Mouse (Mus musculus): Measurements from ENCODE around the gene Calr. TPM values are rescaled to one million over a fixed set of nuclear protein-coding genes. Genes with fewer than 3 reads are reported as not detected.

The Calr gene
- total and polyA plus RNA-seq, 3 experiments: 567 to 1,110 TPM; not detected in 1

DNA sequence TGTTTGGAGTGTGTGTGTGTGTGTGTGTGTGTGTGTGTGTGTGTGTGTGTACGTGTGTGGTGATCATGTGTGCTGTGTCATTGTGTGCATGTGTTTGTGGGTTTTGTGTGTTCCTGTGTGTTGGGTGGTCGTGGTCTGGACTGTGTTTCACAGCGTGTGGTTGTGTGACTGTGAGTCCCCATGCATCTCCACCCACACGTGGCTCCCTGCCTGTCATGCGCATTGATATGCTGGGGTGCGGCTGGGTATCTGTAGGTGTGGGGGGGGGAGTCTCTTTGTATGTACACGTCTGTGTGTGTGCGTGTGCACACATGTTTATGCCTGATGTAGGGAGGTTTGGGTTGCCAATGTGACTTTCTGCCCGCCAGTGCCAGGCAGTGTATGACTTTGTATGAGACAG lies 53.6 kb downstream of the Calr start:
- H3K79me2 ChIP-seq (ENCODE audit: control insufficient read depth, insufficient read depth, low read length, poor library complexity): peaks cover 45% of the 10 kb centered on the region
- no peak overlapping the region for H3K4me3 ChIP-seq (ENCODE audit: control insufficient read depth in 1 of 2, insufficient read depth in 1 of 2, low read depth in 2 of 2, low read length in 2 of 2)
- no peaks in the 10 kb centered on the region; a peak in 1 of 4 replicates for H3K36me3 ChIP-seq (ENCODE audit: control insufficient read depth in 1 of 2, insufficient read depth in 2 of 2, low read length in 2 of 2)
- no peak overlapping the region for H3K9ac ChIP-seq (ENCODE audit: control insufficient read depth, low read depth, low read length, poor library complexity, severe bottlenecking)
- no peaks in the 10 kb centered on the region for H3K27me3 ChIP-seq (ENCODE audit: control insufficient read depth in 1 of 2, insufficient read depth in 2 of 2, low read length in 2 of 2)
- no peak for DNase-seq (ENCODE audit: low read depth, low spot score)
- H3K4me1 ChIP-seq (ENCODE audit: control insufficient read depth in 1 of 2, insufficient read depth in 2 of 2, low read length in 2 of 2): no peaks in the 10 kb centered on the region; a peak in 1 of 4 replicates
- H3K9me3 ChIP-seq (replicated peaks; ENCODE audit: insufficient read depth, low read length): no peaks in the 10 kb centered on the region
- TF ChIP-seq MAZ (IDR thresholded peaks at IDR 0.05; ENCODE audit: low read depth, low read length) (no peak), POLR2AphosphoS5 (IDR thresholded peaks at IDR 0.05; ENCODE audit: borderline replicate concordance, low read depth, low read length) (peak; percentile 64; the same call in 1 of the 2 replicates), E2F4 (IDR thresholded peaks at IDR 0.05; ENCODE audit: borderline replicate concordance, low read depth, low read length) (no peak)
- H3K27ac ChIP-seq (ENCODE audit: control insufficient read depth, low read depth, low read length): no peak overlapping the region

DNA sequence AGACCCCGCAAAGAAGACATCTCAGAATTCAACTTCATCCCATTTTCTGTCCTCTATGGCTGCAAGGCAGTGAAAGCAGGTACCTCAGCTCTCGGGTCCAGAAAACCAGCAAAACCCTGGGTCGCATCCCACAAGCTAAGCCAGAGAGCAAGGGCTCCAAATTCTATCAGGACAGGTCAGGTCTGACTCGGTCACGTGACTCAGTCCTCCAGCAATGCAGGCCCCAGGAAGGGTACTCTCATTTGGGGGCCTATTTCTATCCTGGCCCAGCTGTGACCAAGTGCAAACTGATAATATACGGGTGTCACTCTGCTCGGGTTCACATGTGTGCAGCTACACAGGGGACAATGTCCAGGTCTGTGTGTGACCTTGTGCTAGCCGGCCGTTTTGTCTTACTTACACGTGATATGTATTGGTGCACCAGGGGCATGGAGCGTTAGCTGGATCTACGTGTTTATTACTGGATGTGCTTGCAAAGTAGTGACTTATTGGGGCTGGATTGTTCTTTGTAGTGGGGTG lies 54.2 kb downstream of the Calr start:
- no peak overlapping the region for H3K27ac ChIP-seq (ENCODE audit: control insufficient read depth, low read depth, low read length)
- H3K4me3 ChIP-seq (ENCODE audit: control insufficient read depth in 1 of 2, insufficient read depth in 1 of 2, low read depth in 2 of 2, low read length in 2 of 2): no peak overlapping the region
- no peak overlapping the region for H3K9ac ChIP-seq (ENCODE audit: control insufficient read depth, low read depth, low read length, poor library complexity, severe bottlenecking)
- peaks cover 42% of the 10 kb centered on the region for H3K79me2 ChIP-seq (ENCODE audit: control insufficient read depth, insufficient read depth, low read length, poor library complexity)
- no peaks in the 10 kb centered on the region; a peak in 1 of 4 replicates for H3K36me3 ChIP-seq (ENCODE audit: control insufficient read depth in 1 of 2, insufficient read depth in 2 of 2, low read length in 2 of 2)
- no peaks in the 10 kb centered on the region for H3K4me1 ChIP-seq (ENCODE audit: control insufficient read depth in 1 of 2, insufficient read depth in 2 of 2, low read length in 2 of 2)
- no peak for TF ChIP-seq MYC (IDR thresholded peaks at IDR 0.05; ENCODE audit: low read depth, low read length)
- H3K9me3 ChIP-seq (replicated peaks; ENCODE audit: insufficient read depth, low read length): no peaks in the 10 kb centered on the region
- no peaks in the 10 kb centered on the region for H3K27me3 ChIP-seq (ENCODE audit: control insufficient read depth in 1 of 2, insufficient read depth in 2 of 2, low read length in 2 of 2)
- no peak for DNase-seq (ENCODE audit: low read depth, low spot score)

Other genes with a start within 250 kb of the Calr start
Only the 30 nearest of the 31 such genes appear.
- 22.5 and 24.4 TPM in 2 replicates for gene Ier2, start 184.1 kb downstream of the Calr start, total RNA-seq (2012; rRNA removed)
- gene Ier2, start 184.1 kb downstream of the Calr start, polyA plus RNA-seq (2012; ENCODE audit: insufficient read depth in 1 of 2, insufficient read length in 2 of 2, low read depth in 1 of 2, low replicate concordance in 2 of 2, missing spikeins in 1 of 2): 100 to 1,000 TPM in 1 of 2 experiments, 10 to 100 TPM in 1; 37.7 to 258 TPM
- 154 and 183 TPM in 2 replicates for gene Trmt1, start 160.6 kb downstream of the Calr start, total RNA-seq (2012; rRNA removed)
- 100 to 1,000 TPM in 1 of 2 experiments, not detected in 1; 221 TPM for gene Trmt1, start 160.6 kb downstream of the Calr start, polyA plus RNA-seq (2012; ENCODE audit: insufficient read depth in 1 of 2, insufficient read length in 2 of 2, low read depth in 1 of 2, low replicate concordance in 2 of 2, missing spikeins in 1 of 2)
- 42.5 and 45.3 TPM in 2 replicates for gene Nacc1, start 159.1 kb downstream of the Calr start, total RNA-seq (2012; rRNA removed)
- 100 to 1,000 TPM in 1 of 2 experiments, not detected in 1; 106 TPM for gene Nacc1, start 159.1 kb downstream of the Calr start, polyA plus RNA-seq (2012; ENCODE audit: insufficient read depth in 1 of 2, insufficient read length in 2 of 2, low read depth in 1 of 2, low replicate concordance in 2 of 2, missing spikeins in 1 of 2)
- 75.5 and 88.7 TPM in 2 replicates for gene Lyl1, start 145.5 kb downstream of the Calr start, total RNA-seq (2012; rRNA removed)
- gene Lyl1, start 145.5 kb downstream of the Calr start, polyA plus RNA-seq (2012; ENCODE audit: insufficient read depth in 1 of 2, insufficient read length in 2 of 2, low read depth in 1 of 2, low replicate concordance in 2 of 2, missing spikeins in 1 of 2): 100 to 1,000 TPM; 136 to 149 TPM
- 5.6 and 7.9 TPM in 2 replicates for gene G430095P16Rik, start 123.9 kb downstream of the Calr start, total RNA-seq (2012; rRNA removed)
- gene G430095P16Rik, start 123.9 kb downstream of the Calr start, polyA plus RNA-seq (2012; ENCODE audit: insufficient read depth in 1 of 2, insufficient read length in 2 of 2, low read depth in 1 of 2, low replicate concordance in 2 of 2, missing spikeins in 1 of 2): 10 to 100 TPM in 1 of 2 experiments, not detected in 1; 17.1 TPM
- gene Nfix, start 46.6 kb downstream of the Calr start, total RNA-seq (2012; rRNA removed): 11.3 and 14.4 TPM in 2 replicates
- gene Nfix, start 46.6 kb downstream of the Calr start, polyA plus RNA-seq (2012; ENCODE audit: insufficient read depth in 1 of 2, insufficient read length in 2 of 2, low read depth in 1 of 2, low replicate concordance in 2 of 2, missing spikeins in 1 of 2): 10 to 100 TPM in 1 of 2 experiments, not detected in 1; 29.1 TPM
- 1.4 and 1.7 TPM in 2 replicates for gene Dand5, start 24.1 kb downstream of the Calr start, total RNA-seq (2012; rRNA removed)
- 1 to 10 TPM in 1 of 2 experiments, not detected in 1; 2.2 TPM for gene Dand5, start 24.1 kb downstream of the Calr start, polyA plus RNA-seq (2012; ENCODE audit: insufficient read depth in 1 of 2, insufficient read length in 2 of 2, low read depth in 1 of 2, low replicate concordance in 2 of 2, missing spikeins in 1 of 2)
- gene Gadd45gip1, start 15.4 kb downstream of the Calr start, total RNA-seq (2012; rRNA removed): 47.5 and 51.8 TPM in 2 replicates
- gene Gadd45gip1, start 15.4 kb downstream of the Calr start, polyA plus RNA-seq (2012; ENCODE audit: insufficient read depth in 1 of 2, insufficient read length in 2 of 2, low read depth in 1 of 2, low replicate concordance in 2 of 2, missing spikeins in 1 of 2): 10 to 100 TPM in 1 of 2 experiments, not detected in 1; 62.9 TPM
- gene Rad23a, start 6.3 kb downstream of the Calr start, total RNA-seq (2012; rRNA removed): 62.6 and 66.7 TPM in 2 replicates
- 100 to 1,000 TPM in 1 of 2 experiments, not detected in 1; 155 TPM for gene Rad23a, start 6.3 kb downstream of the Calr start, polyA plus RNA-seq (2012; ENCODE audit: insufficient read depth in 1 of 2, insufficient read length in 2 of 2, low read depth in 1 of 2, low replicate concordance in 2 of 2, missing spikeins in 1 of 2)
- 205 and 245 TPM in 2 replicates for gene Farsa, start 10.1 kb upstream of the Calr start, total RNA-seq (2012; rRNA removed)
- gene Farsa, start 10.1 kb upstream of the Calr start, polyA plus RNA-seq (2012; ENCODE audit: insufficient read depth in 1 of 2, insufficient read length in 2 of 2, low read depth in 1 of 2, low replicate concordance in 2 of 2, missing spikeins in 1 of 2): 100 to 1,000 TPM; 152 to 295 TPM
- gene Syce2, start 25.2 kb upstream of the Calr start, total RNA-seq (2012; rRNA removed): 60.6 and 75.5 TPM in 2 replicates
- gene Syce2, start 25.2 kb upstream of the Calr start, polyA plus RNA-seq (2012; ENCODE audit: insufficient read depth in 1 of 2, insufficient read length in 2 of 2, low read depth in 1 of 2, low replicate concordance in 2 of 2, missing spikeins in 1 of 2): 100 to 1,000 TPM in 1 of 2 experiments, not detected in 1; 115 TPM
- 9.7 and 10.7 TPM in 2 replicates for gene Gcdh, start 47.0 kb upstream of the Calr start, total RNA-seq (2012; rRNA removed)
- 10 to 100 TPM in 1 of 2 experiments, not detected in 1; 17.3 TPM for gene Gcdh, start 47.0 kb upstream of the Calr start, polyA plus RNA-seq (2012; ENCODE audit: insufficient read depth in 1 of 2, insufficient read length in 2 of 2, low read depth in 1 of 2, low replicate concordance in 2 of 2, missing spikeins in 1 of 2)
- gene Klf1, start 55.0 kb upstream of the Calr start, total RNA-seq (2012; rRNA removed): 178 and 234 TPM in 2 replicates
- gene Klf1, start 55.0 kb upstream of the Calr start, polyA plus RNA-seq (2012; ENCODE audit: insufficient read depth in 1 of 2, insufficient read length in 2 of 2, low read depth in 1 of 2, low replicate concordance in 2 of 2, missing spikeins in 1 of 2): 100 to 1,000 TPM in 1 of 2 experiments, not detected in 1; 262 TPM
- 53.7 and 62.3 TPM in 2 replicates for gene Dnase2a, start 61.6 kb upstream of the Calr start, total RNA-seq (2012; rRNA removed)
- gene Dnase2a, start 61.6 kb upstream of the Calr start, polyA plus RNA-seq (2012; ENCODE audit: insufficient read depth in 1 of 2, insufficient read length in 2 of 2, low read depth in 1 of 2, low replicate concordance in 2 of 2, missing spikeins in 1 of 2): 10 to 100 TPM in 1 of 2 experiments, not detected in 1; 83.4 TPM
- 0.49 and 0.77 TPM in 2 replicates for gene Mast1, start 90.4 kb upstream of the Calr start, total RNA-seq (2012; rRNA removed)
- gene Mast1, start 90.4 kb upstream of the Calr start, polyA plus RNA-seq (2012; ENCODE audit: insufficient read depth in 1 of 2, insufficient read length in 2 of 2, low read depth in 1 of 2, low replicate concordance in 2 of 2, missing spikeins in 1 of 2): 1 to 10 TPM in 1 of 2 experiments, not detected in 1; 4.5 TPM
- 0.08 TPM in 1 of 2 replicates, not detected in the other for gene Rtbdn, start 100.1 kb upstream of the Calr start, total RNA-seq (2012; rRNA removed)
- under 1 TPM in 1 of 2 experiments, not detected in 1; 0.11 TPM for gene Rtbdn, start 100.1 kb upstream of the Calr start, polyA plus RNA-seq (2012; ENCODE audit: insufficient read depth in 1 of 2, insufficient read length in 2 of 2, low read depth in 1 of 2, low replicate concordance in 2 of 2, missing spikeins in 1 of 2)
- 3.9 and 4.7 TPM in 2 replicates for gene Gm49661, start 122.5 kb upstream of the Calr start, total RNA-seq (2012; rRNA removed)
- gene Gm49661, start 122.5 kb upstream of the Calr start, polyA plus RNA-seq (2012; ENCODE audit: insufficient read depth in 1 of 2, insufficient read length in 2 of 2, low read depth in 1 of 2, low replicate concordance in 2 of 2, missing spikeins in 1 of 2): not detected
- 502 and 643 TPM in 2 replicates for gene Prdx2, start 122.7 kb upstream of the Calr start, total RNA-seq (2012; rRNA removed)
- gene Prdx2, start 122.7 kb upstream of the Calr start, polyA plus RNA-seq (2012; ENCODE audit: insufficient read depth in 1 of 2, insufficient read length in 2 of 2, low read depth in 1 of 2, low replicate concordance in 2 of 2, missing spikeins in 1 of 2): 100 to 1,000 TPM; 679 to 773 TPM
- gene Rnaseh2a, start 122.8 kb upstream of the Calr start, total RNA-seq (2012; rRNA removed): 105 TPM in 2 replicates
- gene Rnaseh2a, start 122.8 kb upstream of the Calr start, polyA plus RNA-seq (2012; ENCODE audit: insufficient read depth in 1 of 2, insufficient read length in 2 of 2, low read depth in 1 of 2, low replicate concordance in 2 of 2, missing spikeins in 1 of 2): 100 to 1,000 TPM in 1 of 2 experiments, not detected in 1; 109 TPM
- 49.6 and 72.7 TPM in 2 replicates for gene Junb, start 131.8 kb upstream of the Calr start, total RNA-seq (2012; rRNA removed)
- 10 to 100 TPM in 1 of 2 experiments, not detected in 1; 41.6 TPM for gene Junb, start 131.8 kb upstream of the Calr start, polyA plus RNA-seq (2012; ENCODE audit: insufficient read depth in 1 of 2, insufficient read length in 2 of 2, low read depth in 1 of 2, low replicate concordance in 2 of 2, missing spikeins in 1 of 2)
- 10.5 and 11.5 TPM in 2 replicates for gene Hook2, start 143.7 kb upstream of the Calr start, total RNA-seq (2012; rRNA removed)
- gene Hook2, start 143.7 kb upstream of the Calr start, polyA plus RNA-seq (2012; ENCODE audit: insufficient read depth in 1 of 2, insufficient read length in 2 of 2, low read depth in 1 of 2, low replicate concordance in 2 of 2, missing spikeins in 1 of 2): 10 to 100 TPM in 1 of 2 experiments, not detected in 1; 17.5 TPM
- 0.04 TPM in 1 of 2 replicates, not detected in the other for gene Best2, start 167.6 kb upstream of the Calr start, total RNA-seq (2012; rRNA removed)
- under 1 TPM in 1 of 2 experiments, not detected in 1; 0.13 TPM for gene Best2, start 167.6 kb upstream of the Calr start, polyA plus RNA-seq (2012; ENCODE audit: insufficient read depth in 1 of 2, insufficient read length in 2 of 2, low read depth in 1 of 2, low replicate concordance in 2 of 2, missing spikeins in 1 of 2)
- 115 and 132 TPM in 2 replicates for gene Asna1, start 178.3 kb upstream of the Calr start, total RNA-seq (2012; rRNA removed)
- gene Asna1, start 178.3 kb upstream of the Calr start, polyA plus RNA-seq (2012; ENCODE audit: insufficient read depth in 1 of 2, insufficient read length in 2 of 2, low read depth in 1 of 2, low replicate concordance in 2 of 2, missing spikeins in 1 of 2): 100 to 1,000 TPM in 1 of 2 experiments, not detected in 1; 192 TPM
- 224 and 264 TPM in 2 replicates for gene Trir, start 179.9 kb upstream of the Calr start, total RNA-seq (2012; rRNA removed)
- 100 to 1,000 TPM; 283 to 442 TPM for gene Trir, start 179.9 kb upstream of the Calr start, polyA plus RNA-seq (2012; ENCODE audit: insufficient read depth in 1 of 2, insufficient read length in 2 of 2, low read depth in 1 of 2, low replicate concordance in 2 of 2, missing spikeins in 1 of 2)
- gene Tnpo2, start 190.0 kb upstream of the Calr start, total RNA-seq (2012; rRNA removed): 55.6 and 62.3 TPM in 2 replicates
- gene Tnpo2, start 190.0 kb upstream of the Calr start, polyA plus RNA-seq (2012; ENCODE audit: insufficient read depth in 1 of 2, insufficient read length in 2 of 2, low read depth in 1 of 2, low replicate concordance in 2 of 2, missing spikeins in 1 of 2): 10 to 100 TPM; 29.2 to 86.8 TPM
- gene Fbxw9, start 213.1 kb upstream of the Calr start, total RNA-seq (2012; rRNA removed): 6.5 and 10.6 TPM in 2 replicates
- 10 to 100 TPM in 1 of 2 experiments, not detected in 1; 13.9 TPM for gene Fbxw9, start 213.1 kb upstream of the Calr start, polyA plus RNA-seq (2012; ENCODE audit: insufficient read depth in 1 of 2, insufficient read length in 2 of 2, low read depth in 1 of 2, low replicate concordance in 2 of 2, missing spikeins in 1 of 2)
- not detected in 2 replicates for gene Gm5741, start 221.0 kb upstream of the Calr start, total RNA-seq (2012; rRNA removed)
- gene Gm5741, start 221.0 kb upstream of the Calr start, polyA plus RNA-seq (2012; ENCODE audit: insufficient read depth in 1 of 2, insufficient read length in 2 of 2, low read depth in 1 of 2, low replicate concordance in 2 of 2, missing spikeins in 1 of 2): 1 to 10 TPM in 1 of 2 experiments, not detected in 1; 1.0 TPM
- 42.5 and 44.6 TPM in 2 replicates for gene Dhps, start 224.8 kb upstream of the Calr start, total RNA-seq (2012; rRNA removed)
- gene Dhps, start 224.8 kb upstream of the Calr start, polyA plus RNA-seq (2012; ENCODE audit: insufficient read depth in 1 of 2, insufficient read length in 2 of 2, low read depth in 1 of 2, low replicate concordance in 2 of 2, missing spikeins in 1 of 2): 10 to 100 TPM in 1 of 2 experiments, not detected in 1; 68.3 TPM
- 25.5 and 26.2 TPM in 2 replicates for gene Wdr83os, start 233.8 kb upstream of the Calr start, total RNA-seq (2012; rRNA removed)
- gene Wdr83os, start 233.8 kb upstream of the Calr start, polyA plus RNA-seq (2012; ENCODE audit: insufficient read depth in 1 of 2, insufficient read length in 2 of 2, low read depth in 1 of 2, low replicate concordance in 2 of 2, missing spikeins in 1 of 2): 100 to 1,000 TPM in 1 of 2 experiments, not detected in 1; 143 TPM
- 27.0 and 29.5 TPM in 2 replicates for gene Wdr83, start 234.4 kb upstream of the Calr start, total RNA-seq (2012; rRNA removed)
- gene Wdr83, start 234.4 kb upstream of the Calr start, polyA plus RNA-seq (2012; ENCODE audit: insufficient read depth in 1 of 2, insufficient read length in 2 of 2, low read depth in 1 of 2, low replicate concordance in 2 of 2, missing spikeins in 1 of 2): 10 to 100 TPM in 1 of 2 experiments, not detected in 1; 58.4 TPM